ENCODE assay signal across 8 mouse cellular contexts in genomic region chr13:14649301-14649700, GRCm38 (mm10). TPM values are rescaled to one million over a fixed set of nuclear protein-coding genes. Genes with fewer than 3 reads are reported as not detected.
DNase-seq lines count a peak whose midpoint lies in the region; ATAC-seq and TF ChIP-seq lines count a peak whose summit lies in the region.

No protein-coding gene starts in this region.

- no peaks in the 10 kb centered on the region for H3K27me3 ChIP-seq in kidney, adult 2 months (replicated peaks; ENCODE audit: control insufficient read depth, insufficient read depth, low read length)
- H3K27me3 ChIP-seq in E14TG2a.4 (ENCODE audit: insufficient read depth, low read length) = no peaks in the 10 kb centered on the region
- no peaks in the 10 kb centered on the region for H3K27me3 ChIP-seq in hindbrain, embryonic 12.5 days
- H3K27me3 ChIP-seq in splenic B cell, adult 2 months (ENCODE audit: control insufficient read depth, insufficient read depth, low read length, poor library complexity, severe bottlenecking) = no peaks in the 10 kb centered on the region

- H3K9ac ChIP-seq in hindbrain, embryonic 12.5 days = no peak overlapping the region

- H3K4me3 ChIP-seq in kidney, adult 2 months (ENCODE audit: insufficient read depth, low read depth, low read length) = no peak overlapping the region
- H3K4me3 ChIP-seq in E14TG2a.4 (replicated peaks; ENCODE audit: low read length) = no peak overlapping the region
- H3K4me3 ChIP-seq in hindbrain, embryonic 12.5 days = no peak overlapping the region

- H3K4me2 ChIP-seq in hindbrain, embryonic 12.5 days (replicated peaks) = no peak overlapping the region

- no peak for TF ChIP-seq POLR2A in kidney, adult 2 months (IDR thresholded peaks at IDR 0.05; ENCODE audit: low read depth, low read length)

- TF ChIP-seq CTCF in kidney, adult 2 months (conservative IDR thresholded peaks at IDR 0.05; ENCODE audit: insufficient read depth, insufficient read length, low read depth, low read length) = no peak
- peak; percentile 34 for TF ChIP-seq CTCF in E14TG2a.4 (conservative IDR thresholded peaks at IDR 0.05; ENCODE audit: low read length)

- ATAC-seq in hindbrain, embryonic 12.5 days (ENCODE audit: low FRiP score) = peak; percentile 60; the same call in 1 of the 2 replicates

- H3K27ac ChIP-seq in kidney, adult 2 months (ENCODE audit: insufficient read depth, low read depth, low read length) = no peak overlapping the region
- no peak overlapping the region for H3K27ac ChIP-seq in hindbrain, embryonic 12.5 days

- H3K36me3 ChIP-seq in kidney, adult 2 months (ENCODE audit: control insufficient read depth, insufficient read depth, low read length) = no peaks in the 10 kb centered on the region
- no peaks in the 10 kb centered on the region for H3K36me3 ChIP-seq in E14TG2a.4 (ENCODE audit: insufficient read depth, low read length)
- no peaks in the 10 kb centered on the region for H3K36me3 ChIP-seq in hindbrain, embryonic 12.5 days
- H3K36me3 ChIP-seq in splenic B cell, adult 2 months (ENCODE audit: control insufficient read depth, insufficient read depth, low read length, poor library complexity, severe bottlenecking) = no peaks in the 10 kb centered on the region

- no peaks in the 10 kb centered on the region for H3K4me1 ChIP-seq in kidney, adult 2 months (ENCODE audit: control insufficient read depth, insufficient read depth, low read length)
- no peaks in the 10 kb centered on the region for H3K4me1 ChIP-seq in E14TG2a.4 (replicated peaks; ENCODE audit: low read depth, low read length)
- no peaks in the 10 kb centered on the region for H3K4me1 ChIP-seq in hindbrain, embryonic 12.5 days

- no peaks in the 10 kb centered on the region for H3K9me3 ChIP-seq in E14TG2a.4 (ENCODE audit: low read length)
- no peaks in the 10 kb centered on the region for H3K9me3 ChIP-seq in hindbrain, embryonic 12.5 days (replicated peaks)

- WGBS in kidney, adult 2 months = 4% methylated on average over 1 of the region's 1 CpGs
- WGBS in hindbrain, embryonic 12.5 days = 25% methylated on average over 1 of the region's 1 CpGs

- DNase-seq in kidney, adult 2 months = peak; percentile 23
- no peak for DNase-seq in kidney, adult 8-10 months
- peak; percentile 75 for DNase-seq in 3T3-L1 (ENCODE audit: low read depth, low spot score)
- peak; percentile 47 for DNase-seq in splenic B cell, adult 2 months (ENCODE audit: low read depth, low spot score)
- DNase-seq in cerebellum, adult 9-11 months = no peak
- DNase-seq in right cerebral cortex, adult 18-20 months = no peak

RNA-seq across cellular contexts. Expression of gene AW209491, which starts 19.3 kb away (rescaled TPM):
- 7.1 and 8.0 TPM in 2 replicates for polyA plus RNA-seq in kidney, adult 2 months (2012; rRNA removed)
- polyA plus RNA-seq in hindbrain, embryonic 12.5 days (2016; fragmentation: Nextera tagmentation; extraction: Ambion mirVana) = 31.9 and 34.2 TPM in 2 replicates

RNA-seq across cellular contexts. Expression of gene Psma2, which starts 36.3 kb away (rescaled TPM):
- polyA plus RNA-seq in kidney, adult 2 months (2012; rRNA removed) = 40.4 and 53.1 TPM in 2 replicates
- 154 and 170 TPM in 2 replicates for polyA plus RNA-seq in hindbrain, embryonic 12.5 days (2016; fragmentation: Nextera tagmentation; extraction: Ambion mirVana)

RNA-seq across cellular contexts. Expression of gene Mrpl32, which starts 36.3 kb away (rescaled TPM):
- polyA plus RNA-seq in kidney, adult 2 months (2012; rRNA removed) = 9.4 and 9.7 TPM in 2 replicates
- 112 TPM in 2 replicates for polyA plus RNA-seq in hindbrain, embryonic 12.5 days (2016; fragmentation: Nextera tagmentation; extraction: Ambion mirVana)

Comparison
In these comparisons a context has a peak if more than half of its experiments do, and no peak if none do; other contexts are left out.
1. DNase-seq: peak in kidney, adult 2 months (single experiment), 3T3-L1 (single experiment) and splenic B cell, adult 2 months (single experiment); none in kidney, adult 8-10 months (0 of 2), cerebellum, adult 9-11 months (single experiment) and right cerebral cortex, adult 18-20 months (single experiment).
2. RNA of gene Mrpl32, which starts 36.3 kb away (polyA plus RNA-seq): 112 TPM in hindbrain, embryonic 12.5 days; 9.4 to 9.7 TPM in kidney, adult 2 months; every median in the first group is over 10 times any median in the second.